Mouse (Mus musculus): ENCODE measurements around the gene Capn7. TPM values are rescaled to one million over a fixed set of nuclear protein-coding genes. Genes with fewer than 3 reads are reported as not detected.

Gene Capn7
- polyA plus RNA-seq, 1 experiment from 2014 or later = 45.2 TPM

DNA sequence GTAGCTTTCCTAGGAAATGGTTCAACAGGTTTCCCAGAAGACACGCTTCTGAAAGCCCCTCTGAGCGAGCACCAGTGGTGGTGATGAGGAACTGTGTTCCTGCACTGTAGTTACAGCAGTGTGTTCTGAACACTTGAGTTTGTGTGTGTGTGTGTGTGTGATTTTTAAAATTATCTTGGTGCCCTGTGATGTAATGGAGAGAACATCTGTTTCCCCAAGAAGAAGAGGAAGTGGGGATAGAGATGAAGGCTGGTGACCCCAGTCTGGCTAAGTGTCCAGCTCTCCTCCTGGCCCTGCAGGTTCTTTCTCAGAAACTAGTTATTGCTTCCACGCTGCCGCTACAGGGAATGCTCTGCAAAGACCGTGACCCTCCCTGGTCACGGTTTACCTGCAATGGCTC is 38.0 kb downstream of the Capn7 start:
- H3K4me2 ChIP-seq (replicated peaks; ENCODE audit: low read depth, low read length) = no peak overlapping the region
- 93% methylated on average over 6 of the region's 6 CpGs for WGBS
- H3K27ac ChIP-seq (ENCODE audit: low read depth, low read length) = no peak overlapping the region
- no peak overlapping the region for H3K9ac ChIP-seq (ENCODE audit: low read depth, low read length)
- no peaks in the 10 kb centered on the region for H3K27me3 ChIP-seq (ENCODE audit: control insufficient read depth, insufficient read depth, low read length)
- H3K4me1 ChIP-seq (replicated peaks; ENCODE audit: control insufficient read depth, insufficient read depth, low read length) = no peaks in the 10 kb centered on the region
- DNase-seq (ENCODE audit: low spot score) (no peak), ATAC-seq (ENCODE audit: low FRiP score) (no peak)
- H3K4me3 ChIP-seq (ENCODE audit: low read depth, low read length) = no peak overlapping the region
- peaks cover 16% of the 10 kb centered on the region; the same call in 1 of the 2 replicates for H3K36me3 ChIP-seq (ENCODE audit: control insufficient read depth, insufficient read depth, low read length)
- H3K9me3 ChIP-seq (ENCODE audit: control insufficient read depth, low read length) = no peaks in the 10 kb centered on the region

DNA sequence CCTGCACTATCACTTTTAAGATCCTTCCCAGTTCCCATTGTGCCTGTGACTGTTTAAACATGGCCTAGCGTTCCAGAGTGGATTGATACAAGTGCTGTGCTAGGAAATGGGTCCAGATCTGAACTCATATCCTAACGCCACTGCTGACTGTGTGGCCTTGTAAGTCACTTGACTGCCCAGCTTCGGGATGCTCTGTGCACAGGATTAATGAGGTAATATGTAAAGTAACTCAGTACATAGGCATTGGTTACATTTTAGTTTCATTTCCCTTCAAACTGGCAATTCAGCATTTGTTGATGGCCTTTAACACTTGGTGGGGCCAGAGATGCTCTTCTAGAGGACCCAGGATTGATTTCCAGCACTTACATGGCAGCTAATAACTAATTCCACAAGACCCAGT is 39.9 kb downstream of the Capn7 start:
- Histone ChIP-seq H3K4me1 (replicated peaks; ENCODE audit: control insufficient read depth, insufficient read depth, low read length) (no peaks in the 10 kb centered on the region), H3K27me3 (ENCODE audit: control insufficient read depth, insufficient read depth, low read length) (no peaks in the 10 kb centered on the region), H3K9me3 (ENCODE audit: control insufficient read depth, low read length) (no peaks in the 10 kb centered on the region), H3K9ac (ENCODE audit: low read depth, low read length) (no peak overlapping the region), H3K4me3 (ENCODE audit: low read depth, low read length) (no peak overlapping the region), H3K4me2 (replicated peaks; ENCODE audit: low read depth, low read length) (no peak overlapping the region), H3K36me3 (ENCODE audit: control insufficient read depth, insufficient read depth, low read length) (peaks cover 14% of the 10 kb centered on the region; the same call in 1 of the 2 replicates), H3K27ac (ENCODE audit: low read depth, low read length) (no peak overlapping the region)
- WGBS = 92% methylated on average over 3 of the region's 3 CpGs
- ATAC-seq (ENCODE audit: low FRiP score) = no peak
- DNase-seq (ENCODE audit: low spot score) = no peak

DNA sequence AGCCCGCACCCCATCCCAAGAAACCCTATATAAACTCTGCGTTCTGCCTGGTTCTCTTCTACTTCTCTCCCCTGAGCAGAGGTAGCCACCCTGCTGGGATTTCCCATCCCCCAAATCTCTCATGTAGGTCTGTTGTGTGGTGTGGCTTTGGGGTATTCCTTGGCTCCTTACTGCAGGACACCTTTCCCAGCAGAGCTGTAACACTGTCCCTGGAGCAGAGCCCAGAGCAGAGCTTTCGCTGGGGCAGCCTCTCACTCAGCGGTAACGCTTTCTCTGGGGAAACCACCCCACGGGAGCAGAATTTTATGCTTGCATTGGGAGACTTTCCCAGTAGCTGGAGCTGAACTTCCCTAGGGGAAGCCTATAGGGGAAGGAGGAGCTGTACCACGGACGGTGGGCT is 45.8 kb downstream of the Capn7 start:
- ATAC-seq (ENCODE audit: low FRiP score) (no peak), DNase-seq (ENCODE audit: low spot score) (no peak)
- 86% methylated on average over 8 of the region's 8 CpGs for WGBS
- no peak overlapping the region for H3K27ac ChIP-seq (ENCODE audit: low read depth, low read length)
- no peak overlapping the region for H3K9ac ChIP-seq (ENCODE audit: low read depth, low read length)
- H3K4me2 ChIP-seq (replicated peaks; ENCODE audit: low read depth, low read length) = no peak overlapping the region
- no peaks in the 10 kb centered on the region for H3K27me3 ChIP-seq (ENCODE audit: control insufficient read depth, insufficient read depth, low read length)
- no peaks in the 10 kb centered on the region for H3K9me3 ChIP-seq (ENCODE audit: control insufficient read depth, low read length)
- peaks cover 2% of the 10 kb centered on the region; the same call in 1 of the 2 replicates for H3K4me1 ChIP-seq (replicated peaks; ENCODE audit: control insufficient read depth, insufficient read depth, low read length)
- H3K36me3 ChIP-seq (ENCODE audit: control insufficient read depth, insufficient read depth, low read length) = no peaks in the 10 kb centered on the region
- H3K4me3 ChIP-seq (ENCODE audit: low read depth, low read length) = no peak overlapping the region

DNA sequence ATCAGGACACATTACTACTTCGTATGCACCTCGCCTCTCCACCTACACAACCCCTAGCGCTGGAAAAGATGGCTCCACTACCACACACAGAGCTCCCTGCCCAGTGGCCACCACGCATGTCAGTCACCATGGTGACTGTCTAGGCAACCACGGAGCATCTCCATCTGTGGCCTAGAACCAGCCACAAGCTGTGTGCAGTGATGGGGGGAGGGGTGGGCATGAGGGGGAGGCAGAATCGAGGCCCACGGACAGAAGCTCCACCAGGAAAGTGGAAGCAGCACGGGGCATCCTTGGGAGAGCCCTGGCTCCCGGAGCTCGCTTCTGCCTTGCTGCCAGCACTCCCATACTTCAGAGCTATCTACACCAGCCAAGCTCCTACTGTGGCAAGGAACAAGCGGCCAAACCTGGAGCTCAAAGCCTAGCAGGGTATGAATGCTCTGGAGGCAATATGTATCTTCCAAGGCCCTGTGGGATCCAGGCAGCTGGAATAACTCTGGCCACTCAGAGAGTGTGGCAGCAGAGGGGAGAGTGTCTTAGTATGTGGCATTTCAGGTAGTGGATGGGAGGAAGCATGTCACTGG is 47.1 kb downstream of the Capn7 start:
- 77% methylated on average over 11 of the region's 11 CpGs for WGBS
- Histone ChIP-seq H3K27me3 (ENCODE audit: control insufficient read depth, insufficient read depth, low read length) (no peaks in the 10 kb centered on the region), H3K36me3 (ENCODE audit: control insufficient read depth, insufficient read depth, low read length) (no peaks in the 10 kb centered on the region), H3K9ac (ENCODE audit: low read depth, low read length) (no peak overlapping the region), H3K27ac (ENCODE audit: low read depth, low read length) (no peak overlapping the region), H3K4me2 (replicated peaks; ENCODE audit: low read depth, low read length) (no peak overlapping the region), H3K9me3 (ENCODE audit: control insufficient read depth, low read length) (no peaks in the 10 kb centered on the region), H3K4me3 (ENCODE audit: low read depth, low read length) (no peak overlapping the region), H3K4me1 (replicated peaks; ENCODE audit: control insufficient read depth, insufficient read depth, low read length) (peaks cover 2% of the 10 kb centered on the region; the same call in 1 of the 2 replicates)
- DNase-seq (ENCODE audit: low spot score) (no peak), ATAC-seq (ENCODE audit: low FRiP score) (no peak)

DNA sequence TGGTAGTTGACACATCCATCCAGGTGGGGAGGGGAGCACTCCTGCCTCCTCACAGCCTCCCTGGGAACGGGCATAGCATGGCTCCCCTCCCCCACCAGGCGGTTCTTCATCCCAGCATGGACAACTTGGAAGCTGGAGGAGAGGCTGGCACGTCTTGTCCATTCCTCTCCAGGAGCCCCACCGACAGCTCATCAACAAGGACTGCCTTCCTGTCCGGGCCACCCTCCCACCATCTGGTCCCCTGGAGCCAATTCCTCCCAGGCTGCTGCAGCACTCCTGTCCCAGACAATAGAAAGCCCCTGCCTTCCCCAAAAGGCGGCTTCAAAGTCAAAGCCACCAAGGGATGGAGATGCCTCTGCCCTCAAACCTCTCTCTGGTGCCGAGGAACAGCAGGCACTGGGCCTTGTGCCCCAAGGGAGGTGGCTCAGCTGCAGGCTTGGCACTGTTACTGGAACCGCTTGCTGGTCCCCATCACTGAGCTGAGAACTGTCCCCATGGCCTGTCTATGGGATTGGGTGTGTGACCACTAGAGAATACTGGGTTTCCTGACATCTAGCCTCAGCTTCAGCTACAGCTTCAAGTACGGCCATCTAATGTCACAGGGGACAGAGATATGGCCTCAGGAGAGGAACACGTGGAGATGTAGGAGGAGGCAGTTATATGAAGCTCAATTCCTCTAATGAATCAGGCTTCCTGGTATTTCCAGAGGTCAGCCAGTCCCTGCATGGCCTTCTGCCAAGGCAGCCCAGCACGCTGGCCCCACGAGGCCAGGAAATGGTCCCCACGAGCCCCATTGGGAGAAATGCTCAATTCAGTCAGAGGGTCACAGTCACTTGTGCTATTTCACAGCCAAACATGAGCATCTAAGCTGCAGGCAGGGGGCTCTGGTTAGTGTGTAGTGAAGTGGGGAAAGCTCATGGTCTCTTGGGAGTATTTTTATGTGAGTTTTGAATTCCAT is 48.2 kb downstream of the Capn7 start:
- WGBS = 78% methylated on average over 13 of the region's 13 CpGs
- H3K36me3 ChIP-seq (ENCODE audit: control insufficient read depth, insufficient read depth, low read length) = no peaks in the 10 kb centered on the region

DNA sequence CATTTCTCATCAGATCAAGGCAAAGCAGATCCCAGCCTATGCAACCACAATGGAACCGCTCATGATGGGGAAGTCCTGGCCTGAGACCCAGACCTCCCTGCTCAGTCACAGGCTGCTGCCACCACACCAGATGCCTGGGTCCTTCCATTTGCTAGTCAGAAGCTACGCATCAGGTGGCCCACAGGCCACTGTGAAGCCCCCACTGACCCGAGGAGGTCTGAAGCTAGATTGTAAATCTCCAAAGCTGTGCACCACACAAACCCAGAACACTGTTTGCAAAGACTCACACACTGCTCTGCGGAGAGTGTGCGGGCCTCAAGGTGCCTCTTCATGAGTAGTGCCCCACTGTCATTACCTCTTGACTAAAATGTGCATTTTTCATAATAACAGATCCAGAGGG is 49.0 kb downstream of the Capn7 start:
- no peaks in the 10 kb centered on the region for H3K36me3 ChIP-seq (ENCODE audit: control insufficient read depth, insufficient read depth, low read length)
- WGBS = 91% methylated on average over 5 of the region's 5 CpGs
- no peak overlapping the region for H3K9ac ChIP-seq (ENCODE audit: low read depth, low read length)
- H3K4me1 ChIP-seq (replicated peaks; ENCODE audit: control insufficient read depth, insufficient read depth, low read length) = peaks cover 2% of the 10 kb centered on the region; the same call in 1 of the 2 replicates
- no peak for DNase-seq (ENCODE audit: low spot score)
- ATAC-seq (ENCODE audit: low FRiP score) = no peak
- H3K4me2 ChIP-seq (replicated peaks; ENCODE audit: low read depth, low read length) = no peak overlapping the region
- H3K27ac ChIP-seq (ENCODE audit: low read depth, low read length) = no peak overlapping the region
- no peaks in the 10 kb centered on the region for H3K9me3 ChIP-seq (ENCODE audit: control insufficient read depth, low read length)
- no peak overlapping the region for H3K4me3 ChIP-seq (ENCODE audit: low read depth, low read length)
- no peaks in the 10 kb centered on the region for H3K27me3 ChIP-seq (ENCODE audit: control insufficient read depth, insufficient read depth, low read length)

More for the DNA sequence above, 48.2 kb downstream of the Capn7 start:
- no peaks in the 10 kb centered on the region for H3K27me3 ChIP-seq (ENCODE audit: control insufficient read depth, insufficient read depth, low read length)
- H3K4me2 ChIP-seq (replicated peaks; ENCODE audit: low read depth, low read length) = no peak overlapping the region
- ATAC-seq (ENCODE audit: low FRiP score) = no peak
- no peak overlapping the region for H3K4me3 ChIP-seq (ENCODE audit: low read depth, low read length)
- no peaks in the 10 kb centered on the region for H3K9me3 ChIP-seq (ENCODE audit: control insufficient read depth, low read length)
- H3K4me1 ChIP-seq (replicated peaks; ENCODE audit: control insufficient read depth, insufficient read depth, low read length) = peaks cover 2% of the 10 kb centered on the region; the same call in 1 of the 2 replicates
- no peak overlapping the region for H3K27ac ChIP-seq (ENCODE audit: low read depth, low read length)
- no peak for DNase-seq (ENCODE audit: low spot score)
- H3K9ac ChIP-seq (ENCODE audit: low read depth, low read length) = no peak overlapping the region

DNA sequence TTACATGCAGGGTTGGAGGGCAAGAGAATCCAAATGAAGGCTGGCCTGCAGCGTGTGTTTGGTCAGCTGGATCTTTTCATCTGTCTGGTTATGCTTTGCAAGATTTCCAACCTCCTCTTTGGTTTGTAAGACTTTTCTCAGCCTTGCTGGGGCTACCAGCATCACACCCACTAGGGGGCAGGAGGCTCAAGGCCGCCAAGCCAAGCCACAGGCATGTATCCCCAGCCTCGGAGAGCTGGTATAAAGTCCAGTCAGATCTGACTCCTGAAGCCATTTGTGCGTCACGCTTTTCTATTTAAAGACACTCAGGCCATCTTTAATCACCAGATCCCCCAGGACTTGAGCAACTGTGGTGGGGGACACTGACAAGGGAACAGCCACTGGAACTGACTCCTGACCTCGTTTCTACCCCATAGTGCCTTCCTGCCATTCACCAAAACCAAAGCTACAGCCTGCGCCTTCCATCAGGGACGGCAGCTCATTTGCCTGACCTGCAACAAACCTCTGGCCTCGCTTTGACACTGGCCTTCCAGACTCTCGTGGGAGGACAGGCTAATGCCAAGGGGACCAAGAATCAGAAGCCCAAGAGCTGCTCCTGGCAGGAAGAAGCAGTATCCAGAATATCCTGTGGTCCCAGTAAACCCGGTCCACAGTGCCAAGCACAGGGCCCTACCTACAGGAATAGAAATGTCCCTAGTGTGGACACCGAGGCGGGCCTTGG is 49.7 kb downstream of the Capn7 start:
- H3K27ac ChIP-seq (ENCODE audit: low read depth, low read length) = no peak overlapping the region
- WGBS = 47% methylated on average over 13 of the region's 13 CpGs
- ATAC-seq (ENCODE audit: low FRiP score) = no peak
- H3K9ac ChIP-seq (ENCODE audit: low read depth, low read length) = no peak overlapping the region
- H3K4me2 ChIP-seq (replicated peaks; ENCODE audit: low read depth, low read length) = no peak overlapping the region
- H3K9me3 ChIP-seq (ENCODE audit: control insufficient read depth, low read length) = no peaks in the 10 kb centered on the region
- no peaks in the 10 kb centered on the region for H3K36me3 ChIP-seq (ENCODE audit: control insufficient read depth, insufficient read depth, low read length)
- H3K4me3 ChIP-seq (ENCODE audit: low read depth, low read length) = no peak overlapping the region
- DNase-seq (ENCODE audit: low spot score) = peak; percentile 73
- no peaks in the 10 kb centered on the region for H3K27me3 ChIP-seq (ENCODE audit: control insufficient read depth, insufficient read depth, low read length)
- peaks cover 2% of the 10 kb centered on the region; the same call in 1 of the 2 replicates for H3K4me1 ChIP-seq (replicated peaks; ENCODE audit: control insufficient read depth, insufficient read depth, low read length)

DNA sequence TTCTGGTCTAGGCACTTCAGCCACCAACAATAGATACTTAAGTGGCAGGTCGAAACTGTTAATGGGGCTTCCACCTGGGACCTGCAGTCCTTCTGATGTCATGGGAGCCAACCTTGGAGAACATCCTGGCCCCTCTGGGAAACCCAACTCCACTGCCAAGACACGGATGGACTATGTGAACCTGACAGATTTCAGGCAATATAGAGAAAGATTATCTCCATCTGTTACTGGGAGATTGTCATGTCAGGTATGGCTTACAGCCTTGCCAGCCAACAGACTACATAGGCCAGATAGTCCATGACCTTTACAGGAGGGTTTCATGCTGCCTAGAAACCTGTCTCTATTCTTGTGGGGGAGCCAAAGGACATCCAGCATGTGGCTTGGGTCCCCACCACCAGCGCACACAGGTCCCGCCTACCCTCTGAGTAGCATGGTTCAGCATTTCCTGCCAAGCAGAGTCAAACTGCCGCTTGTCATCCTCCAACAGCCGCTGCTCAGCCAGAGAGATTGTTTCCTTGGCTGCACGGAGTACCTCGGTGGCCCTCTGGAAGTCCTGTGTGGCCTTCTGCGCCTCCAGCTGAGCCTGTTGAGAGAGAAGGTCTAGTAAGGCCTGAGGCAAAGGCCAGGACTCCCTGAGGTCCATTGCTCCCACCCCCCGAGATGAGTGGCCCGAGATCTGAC is 51.0 kb downstream of the Capn7 start:
- Histone ChIP-seq H3K27ac (ENCODE audit: low read depth, low read length) (no peak overlapping the region), H3K27me3 (ENCODE audit: control insufficient read depth, insufficient read depth, low read length) (no peaks in the 10 kb centered on the region), H3K4me3 (ENCODE audit: low read depth, low read length) (no peak overlapping the region), H3K36me3 (ENCODE audit: control insufficient read depth, insufficient read depth, low read length) (no peaks in the 10 kb centered on the region), H3K9ac (ENCODE audit: low read depth, low read length) (no peak overlapping the region), H3K4me2 (replicated peaks; ENCODE audit: low read depth, low read length) (no peak overlapping the region), H3K4me1 (replicated peaks; ENCODE audit: control insufficient read depth, insufficient read depth, low read length) (peaks cover 2% of the 10 kb centered on the region; the same call in 1 of the 2 replicates), H3K9me3 (ENCODE audit: control insufficient read depth, low read length) (no peaks in the 10 kb centered on the region)
- 79% methylated on average over 11 of the region's 11 CpGs for WGBS
- ATAC-seq (ENCODE audit: low FRiP score) (no peak), DNase-seq (ENCODE audit: low spot score) (no peak)
